Mouse (Mus musculus): ENCODE data around the gene Nrm.
A peak's percentile ranks its signal among the peaks of the same experiment; 100 is the strongest.

Nrm gene

GRCm38 (mm10) chr17:35909186-35909918 is 48.2 kb downstream of the Nrm start:
- no peak for DNase-seq

GRCm38 (mm10) chr17:35909919-35910369 is 48.8 kb downstream of the Nrm start, which contains the start of gene Atat1:
Gene Atat1 (minus strand): TSS chr17:35910075.
- peak; percentile 99 for DNase-seq

GRCm38 (mm10) chr17:35914975-35915374 is 53.9 kb downstream of the Nrm start:
- no peak for DNase-seq
